Mouse (Mus musculus): ENCODE measurements around the gene B4galt7.
A peak's percentile ranks its signal among the peaks of the same experiment; 100 is the strongest.

DNA sequence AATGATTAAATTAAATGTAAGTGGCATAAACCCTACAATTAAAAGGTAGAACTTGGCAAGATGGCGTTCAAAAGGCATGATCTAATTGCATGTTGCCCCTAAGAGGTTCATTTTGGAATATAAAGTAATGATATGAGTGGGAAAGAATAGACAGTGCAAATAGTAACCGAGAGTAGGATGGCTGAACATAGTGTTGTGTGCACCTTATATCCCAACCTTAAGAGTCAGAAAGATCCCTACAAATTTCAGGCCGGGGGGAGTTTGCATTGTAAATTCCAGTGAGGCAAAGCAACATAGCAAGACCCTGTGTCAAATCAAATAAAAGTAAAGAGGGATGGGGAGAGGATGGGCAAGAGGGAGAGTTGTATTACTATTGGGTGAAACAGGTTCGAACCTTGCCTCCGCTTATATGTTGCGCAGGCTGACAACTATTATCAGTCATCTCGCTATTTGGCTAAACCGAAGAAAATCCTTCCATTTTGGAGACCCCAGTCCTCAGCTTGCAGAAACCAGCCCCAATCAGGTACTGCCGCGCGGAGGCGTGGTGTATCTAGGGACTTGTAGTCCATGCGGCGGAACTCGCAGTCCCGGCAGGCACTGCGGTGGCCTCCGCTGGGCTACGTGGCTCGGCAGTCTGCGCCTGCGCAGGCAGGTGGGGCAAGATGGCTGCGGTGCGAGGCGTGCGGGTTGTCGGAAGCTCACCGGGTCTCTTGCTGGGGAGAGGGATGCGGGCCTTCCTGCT is 7.0 kb upstream of the B4galt7 start:
- no peak for TF ChIP-seq CTCF (IDR thresholded peaks at IDR 0.05; ENCODE audit: control insufficient read depth, insufficient read depth, insufficient replicate concordance, low read depth, low read length)
- TF ChIP-seq POLR2A (IDR thresholded peaks at IDR 0.05; ENCODE audit: control insufficient read depth, low read depth, low read length), result peak; percentile 99

Data from testis, adult 2 months (tissue).